Mouse (Mus musculus): ENCODE results near the gene Shisa8.

DNA sequence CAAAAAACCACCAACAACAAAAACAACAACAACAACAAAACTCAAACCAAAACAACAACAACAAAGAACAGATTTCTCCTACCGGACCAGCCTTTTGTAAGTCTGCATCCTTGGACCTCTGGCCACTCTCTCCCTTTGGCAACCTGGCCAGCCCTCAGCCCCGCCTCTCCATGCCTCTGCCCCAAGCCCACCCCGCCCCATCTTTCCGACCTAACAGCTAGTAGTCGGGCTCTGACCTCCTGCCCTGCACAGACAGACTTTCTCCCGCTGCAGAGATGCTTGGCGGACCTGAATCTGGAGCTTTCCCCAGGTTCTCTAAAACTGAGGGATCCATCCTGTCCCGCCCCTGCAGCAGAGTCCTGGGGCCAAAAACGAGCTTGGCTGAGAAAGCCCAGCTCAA is 5.4 kb upstream of the Shisa8 start:
- TF ChIP-seq GATA1 (IDR thresholded peaks at IDR 0.05; ENCODE audit: borderline replicate concordance, low read length) = no peak
- no peak for TF ChIP-seq FLI1 (IDR thresholded peaks at IDR 0.05; ENCODE audit: low read length)

Measured in megakaryocyte, embryonic 14.5 days (primary cell).